Mouse (Mus musculus): ENCODE measurements around the gene Ipo8.

DNA sequence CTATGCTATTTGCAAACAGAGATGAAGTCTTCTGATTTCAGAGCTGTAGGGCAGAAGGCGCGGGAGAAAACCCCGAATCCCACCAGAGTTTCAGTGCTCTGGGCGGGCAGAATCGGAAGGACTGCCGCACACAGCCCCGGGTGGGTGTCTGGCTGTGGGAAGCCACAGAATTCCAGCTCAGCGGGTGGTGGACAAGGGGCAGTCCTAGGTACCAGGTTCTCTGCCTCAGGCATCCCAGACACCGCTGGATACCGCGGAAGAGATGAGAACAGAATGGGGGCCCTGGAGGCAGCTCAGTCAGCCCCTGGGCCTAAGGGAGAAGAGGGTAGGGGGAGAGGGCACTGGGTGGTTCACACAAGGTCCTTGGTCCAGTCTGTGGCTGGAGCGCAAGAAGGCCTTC is 62.8 kb downstream of the Ipo8 start:
- no peak for TF ChIP-seq POLR2A (IDR thresholded peaks at IDR 0.05; ENCODE audit: insufficient read depth, low read depth, low read length)
- TF ChIP-seq CTCF (IDR thresholded peaks at IDR 0.05): no peak
